Mouse (Mus musculus) R1 (cell line): ENCODE measurements around the gene Traf3.

Experiments used
- DNase-seq: peaks from one replicate; pipeline ENCODE4 v3.0.0-alpha.2; 2018; ENCODE audit warnings: low read depth, low spot score

Gene Traf3

DNA sequence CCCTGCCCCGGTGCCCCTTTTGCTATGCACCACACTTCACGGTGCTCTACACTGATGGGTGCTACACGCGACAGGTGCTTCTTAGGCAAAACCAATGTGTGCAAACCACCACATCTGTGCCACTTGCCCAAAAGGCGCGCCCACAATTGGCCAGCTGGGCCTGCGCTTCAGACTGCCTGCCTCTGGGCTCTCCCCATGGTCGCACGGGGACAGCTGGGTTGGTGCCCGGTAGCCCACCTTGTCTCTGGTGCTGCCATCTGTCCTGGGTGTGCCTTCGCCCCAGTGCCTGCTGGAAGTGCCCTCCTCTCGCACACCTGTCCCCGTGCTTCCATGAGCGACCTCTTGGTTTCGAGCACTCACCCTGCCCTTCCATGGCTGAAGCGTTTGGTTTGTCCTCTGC lies 97.5 kb downstream of the Traf3 start:
- no peak for DNase-seq

DNA sequence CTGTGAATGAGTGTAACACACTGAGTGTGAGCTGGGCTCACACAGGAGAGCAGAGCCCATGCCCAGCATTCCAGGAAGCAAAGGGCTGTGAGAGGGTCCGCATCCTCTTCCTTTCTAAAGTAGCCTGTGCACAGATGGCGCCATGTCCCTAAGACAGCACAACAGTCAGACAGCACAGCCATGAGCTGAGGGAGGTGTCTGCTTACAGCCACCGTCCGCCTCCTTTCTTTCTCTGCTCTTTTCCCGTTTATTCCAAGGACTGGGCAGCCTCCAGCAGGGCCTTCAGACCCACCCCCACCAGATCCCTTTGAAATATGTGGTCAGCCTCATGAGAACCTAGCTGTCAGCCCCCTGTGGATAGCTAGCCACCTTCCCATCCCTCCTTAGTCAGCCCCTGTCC lies 99.0 kb downstream of the Traf3 start:
- DNase-seq, result no peak

DNA sequence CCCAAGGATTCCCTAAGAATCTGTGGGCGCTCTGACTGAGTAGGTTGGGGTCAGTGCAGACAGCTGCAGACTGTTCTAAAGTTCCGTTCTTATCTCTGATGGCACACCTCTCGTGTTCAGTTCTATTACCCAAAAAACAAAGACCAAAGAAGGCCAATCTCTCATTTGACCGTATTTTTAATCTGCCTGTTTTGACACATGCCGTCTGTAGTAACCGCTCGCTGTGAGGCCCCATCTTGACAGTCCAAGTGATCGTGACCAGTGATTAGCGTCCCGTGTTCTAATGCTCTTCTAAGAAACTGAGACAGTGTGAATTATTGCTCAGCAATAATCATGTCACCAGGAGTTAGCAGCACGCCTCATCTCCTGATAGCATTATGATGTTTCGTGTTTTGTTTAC lies 100.4 kb downstream of the Traf3 start:
- no peak for DNase-seq

DNA sequence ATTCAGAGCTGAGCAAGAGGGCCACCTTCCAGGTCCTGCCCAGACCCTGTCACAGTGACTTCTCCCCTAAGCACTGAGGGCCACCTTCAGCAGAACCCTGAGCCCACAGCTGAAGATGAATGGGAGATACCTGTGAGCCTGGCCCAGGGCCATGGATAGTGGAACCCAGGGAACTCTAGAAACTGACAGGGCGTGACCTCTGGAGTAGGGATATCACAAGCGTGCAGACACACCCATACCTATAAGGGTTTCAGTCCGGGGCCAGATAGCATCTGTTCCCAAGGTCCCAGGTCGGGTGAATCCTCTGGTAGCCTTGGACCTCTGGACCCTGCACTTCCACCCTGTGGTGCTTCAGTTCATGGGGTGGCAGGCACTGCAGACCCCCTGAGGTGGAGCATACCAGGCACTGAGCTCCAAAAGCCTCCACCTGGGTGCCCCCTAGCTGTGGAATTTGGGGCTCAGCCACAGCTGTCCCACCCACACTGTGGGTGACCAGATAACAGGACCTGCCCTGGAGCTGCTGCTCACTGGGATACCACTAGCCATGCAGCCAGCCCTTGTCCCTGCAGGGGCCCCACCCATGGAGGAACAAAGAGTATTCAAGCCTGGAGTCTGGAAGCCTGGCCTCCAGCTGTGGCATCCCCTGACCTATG lies 101.6 kb downstream of the Traf3 start:
- DNase-seq, result no peak

DNA sequence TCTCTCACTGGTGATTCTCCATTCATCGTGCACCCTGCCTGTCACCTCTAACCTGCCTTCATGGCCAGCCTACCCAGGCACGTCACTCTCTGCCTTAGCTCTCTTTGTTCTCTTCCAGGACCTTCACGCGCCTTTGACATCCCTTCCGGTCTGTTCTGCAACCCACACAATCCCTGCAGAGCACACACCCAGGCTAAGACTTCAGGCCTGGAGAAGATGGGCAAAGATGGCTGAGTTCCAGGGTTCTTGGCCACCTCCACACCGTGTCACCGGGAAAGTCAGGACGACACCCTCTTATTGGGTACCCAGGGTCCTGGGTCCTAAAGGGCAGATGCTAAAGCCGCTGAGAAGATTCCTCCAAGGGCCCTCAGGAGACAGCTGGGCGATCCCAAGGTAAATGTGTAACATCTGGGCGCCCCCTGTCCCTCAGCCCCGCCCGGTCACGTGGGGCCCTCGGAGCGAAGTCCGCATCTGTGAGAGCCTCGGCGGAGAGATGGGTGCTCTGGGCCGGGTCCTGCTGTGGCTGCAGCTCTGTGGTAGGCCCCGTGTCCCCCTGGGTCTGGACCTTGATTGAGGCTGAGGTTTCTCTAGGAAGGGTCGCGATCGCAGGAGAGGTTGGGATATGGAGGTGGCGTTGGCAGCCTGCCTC lies 104.6 kb downstream of the Traf3 start, which contains the start of gene Amn:
Gene Amn, plus strand, starts transcription at position 467 of the 649 bp plus-strand sequence.
- DNase-seq, result no peak

DNA sequence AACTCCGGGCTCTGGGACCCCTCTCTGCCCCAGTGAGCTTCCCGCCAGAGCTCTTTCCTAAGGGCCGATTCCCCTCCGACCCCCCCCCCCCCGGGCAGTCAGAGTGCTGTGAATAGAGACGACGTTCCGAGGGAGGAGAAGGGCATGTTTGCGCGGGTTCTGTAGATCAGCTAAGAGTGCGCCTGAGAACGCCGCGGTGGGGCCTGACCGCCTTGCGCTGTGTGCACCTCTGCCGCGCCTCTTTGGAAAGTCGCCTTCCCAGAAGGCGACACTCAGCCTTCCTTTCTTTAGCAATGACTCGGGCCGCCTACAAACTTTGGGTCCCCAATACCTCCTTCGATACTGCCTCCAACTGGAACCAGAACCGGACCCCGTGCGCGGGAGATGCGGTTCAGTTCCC lies 105.2 kb downstream of the Traf3 start:
- no peak for DNase-seq

DNA sequence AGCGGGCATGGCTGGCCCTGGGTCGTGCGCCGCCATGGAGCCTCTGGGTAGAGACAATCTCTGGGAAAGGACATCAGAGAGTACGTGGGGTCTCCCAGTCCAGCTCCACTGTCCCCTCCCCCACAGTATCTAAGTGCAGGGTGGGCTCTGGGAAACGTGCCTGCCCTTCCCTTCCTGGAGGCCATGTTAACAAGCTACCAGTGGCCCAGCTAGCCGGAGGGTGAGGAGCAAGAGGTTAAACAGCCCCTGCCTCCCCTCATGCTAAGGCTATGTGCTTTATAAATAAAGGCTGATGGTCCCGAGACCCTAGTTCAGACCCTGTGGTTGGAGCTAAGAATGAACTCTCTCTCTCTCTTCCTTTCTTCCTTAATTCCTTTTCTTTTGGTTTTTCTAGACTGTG lies 105.8 kb downstream of the Traf3 start:
- DNase-seq, result peak; percentile 42

DNA sequence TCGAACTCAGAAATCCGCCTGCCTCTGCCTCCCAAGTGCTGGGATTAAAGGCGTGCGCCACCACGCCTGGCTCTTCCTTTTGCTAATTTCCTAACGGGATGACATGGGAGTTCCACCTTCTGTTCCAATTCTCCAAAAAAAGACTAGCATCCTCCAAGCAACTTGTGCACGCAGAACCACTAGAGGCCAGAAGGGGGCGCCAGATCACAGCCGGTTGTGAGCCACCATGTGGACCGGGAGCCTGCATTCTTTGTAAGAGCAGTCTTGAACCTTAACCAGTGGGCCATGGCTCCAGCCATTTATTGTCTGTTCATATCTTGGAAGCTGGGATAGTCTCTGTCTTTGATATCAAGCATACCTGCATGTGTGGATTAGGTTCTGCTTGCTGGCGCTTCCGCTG lies 106.2 kb downstream of the Traf3 start:
- DNase-seq, result peak; percentile 91

DNA sequence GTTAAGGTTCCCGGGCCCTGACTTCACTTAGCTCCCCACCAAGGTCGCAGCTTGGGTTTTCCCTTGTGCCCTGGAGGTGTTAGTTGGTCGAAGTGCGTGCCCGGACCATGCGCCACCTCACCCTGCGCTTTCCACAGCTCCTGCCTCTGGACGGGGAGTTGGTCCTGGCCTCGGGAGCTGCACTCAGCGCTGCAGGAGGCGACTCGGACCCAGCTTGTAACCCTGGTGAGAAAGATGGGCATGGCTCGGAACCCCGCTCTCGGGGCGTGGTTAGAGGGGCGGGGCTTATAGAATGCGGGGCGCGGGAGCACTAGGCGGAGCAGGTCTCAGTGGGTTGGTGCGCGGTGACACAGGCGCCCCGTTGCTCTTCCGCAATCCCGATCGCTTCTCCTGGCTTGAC lies 107.8 kb downstream of the Traf3 start:
- DNase-seq, result no peak

DNA sequence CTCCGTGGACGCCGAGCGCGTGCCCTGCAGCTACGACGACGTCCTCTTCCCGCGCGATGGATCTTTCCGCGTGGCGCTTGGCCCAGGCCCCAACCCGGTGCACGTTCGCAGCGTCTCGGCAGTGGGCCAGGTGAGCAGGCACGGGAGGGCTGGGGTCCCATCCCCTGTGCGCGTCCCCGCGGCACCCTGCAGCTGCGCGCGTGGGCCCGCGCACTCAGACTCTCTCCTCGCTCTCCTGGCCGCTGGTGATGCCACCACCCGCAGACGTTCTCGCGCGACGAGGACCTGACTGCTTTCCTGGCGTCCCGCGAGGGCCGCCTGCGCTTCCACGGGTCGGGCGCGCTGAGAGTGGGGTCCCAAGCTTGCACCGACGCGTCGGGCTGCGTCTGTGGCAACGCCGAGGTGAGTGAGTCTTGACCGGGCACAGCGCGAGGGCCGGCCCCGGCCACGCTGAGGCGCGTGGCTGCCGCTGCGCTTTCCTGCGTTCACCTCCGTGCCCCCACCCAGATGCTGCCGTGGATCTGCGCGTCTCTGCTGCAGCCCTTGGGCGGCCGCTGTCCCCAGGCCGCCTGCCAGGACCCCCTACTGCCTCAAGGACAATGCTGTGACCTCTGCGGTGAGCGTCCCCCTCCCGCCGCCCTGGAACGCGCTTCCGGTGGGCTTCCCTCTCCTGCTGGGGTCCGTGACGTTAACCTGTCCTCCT lies 108.4 kb downstream of the Traf3 start:
- DNase-seq, result no peak

DNA sequence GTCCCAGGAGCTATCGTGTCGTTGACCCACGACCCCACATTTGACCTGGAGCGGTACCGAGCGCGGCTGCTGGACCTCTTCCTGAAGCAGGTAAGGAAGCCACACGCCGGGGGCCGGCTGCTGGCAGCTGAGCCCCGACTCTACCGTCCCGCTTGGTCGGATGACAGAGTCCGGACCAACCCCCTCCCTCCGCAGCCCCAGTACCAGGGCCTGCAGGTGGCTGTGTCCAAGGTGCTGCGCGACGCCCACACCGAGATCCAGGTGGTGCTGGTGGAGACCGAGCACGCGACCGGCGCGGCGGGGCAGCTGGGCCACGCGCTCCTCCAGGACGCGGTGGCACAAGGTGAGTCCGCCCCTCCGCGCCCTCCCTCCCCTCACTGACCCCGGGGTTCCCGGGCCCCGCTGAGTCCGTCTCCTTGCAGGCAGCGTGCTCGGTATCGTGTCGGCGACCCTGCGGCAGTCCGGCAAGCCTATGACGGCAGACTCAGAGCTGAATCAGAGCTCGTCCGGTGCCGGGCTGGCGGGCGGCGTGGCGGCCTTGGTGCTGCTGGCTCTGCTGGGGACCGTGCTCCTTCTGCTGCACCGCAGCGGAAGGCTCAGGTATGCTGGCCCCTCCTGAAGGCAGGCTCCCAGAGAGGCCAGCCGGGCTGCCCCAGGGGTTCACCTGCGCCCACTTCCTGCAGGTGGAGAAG lies 109.1 kb downstream of the Traf3 start:
- peak; percentile 34 for DNase-seq

DNA sequence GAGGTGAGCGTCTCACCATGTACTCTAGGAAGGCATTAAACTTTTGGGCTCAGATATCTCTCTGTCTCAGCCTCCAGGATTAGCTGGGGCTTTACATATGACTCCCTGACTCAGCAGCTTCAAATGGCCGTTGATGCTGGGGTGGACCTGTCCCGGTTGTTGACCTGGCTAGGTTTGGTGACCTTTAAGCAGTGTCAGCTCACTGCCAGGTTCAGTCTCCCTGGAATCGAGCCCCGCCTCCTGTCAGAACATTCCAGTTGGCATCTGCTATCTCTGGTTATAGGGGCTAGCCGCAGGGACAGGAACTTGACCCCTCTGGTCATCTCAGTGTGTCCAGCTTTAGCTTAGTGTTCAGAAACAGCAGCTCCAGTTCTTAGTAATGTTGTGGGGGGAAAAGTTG lies 110.2 kb downstream of the Traf3 start:
- DNase-seq, result no peak

DNA sequence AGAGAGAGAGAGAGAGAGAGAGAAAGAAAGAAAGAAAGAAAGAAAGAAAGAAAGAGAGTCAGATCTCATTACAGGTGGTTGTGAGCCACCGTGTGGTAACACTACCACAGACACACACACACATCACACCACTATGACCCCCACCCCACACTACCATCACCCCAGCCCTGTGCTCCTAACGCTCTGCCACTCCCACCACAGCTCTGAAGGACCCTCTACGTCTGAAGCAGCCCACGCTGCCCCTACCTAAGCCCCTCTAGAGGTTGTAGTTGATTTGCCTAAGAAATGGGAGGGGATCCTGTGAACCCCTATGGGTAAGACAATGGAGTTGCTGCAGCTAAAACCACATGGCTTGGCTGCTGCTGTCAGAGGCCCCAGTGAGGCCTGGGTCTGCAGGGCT lies 117.4 kb downstream of the Traf3 start:
- DNase-seq, result no peak

DNA sequence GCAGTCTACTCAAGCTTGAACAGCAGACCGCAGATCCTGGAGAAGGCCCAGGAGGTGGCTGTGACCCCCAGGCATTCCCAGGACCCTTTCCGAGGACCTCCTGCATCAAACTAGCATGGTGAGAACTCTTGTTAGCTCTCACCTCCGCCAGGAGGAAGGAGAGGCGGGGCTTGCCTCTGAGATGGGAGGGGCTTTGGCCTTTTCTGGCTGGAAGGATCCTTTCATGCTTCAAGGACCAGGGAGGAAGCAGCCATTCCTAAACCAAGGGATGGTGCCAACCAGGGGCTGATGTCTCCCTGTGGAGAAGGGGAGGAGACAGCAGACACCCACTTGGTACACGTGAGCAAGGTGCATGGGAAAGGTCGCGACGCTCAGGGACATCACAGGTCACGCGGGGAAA lies 118.4 kb downstream of the Traf3 start:
- peak; percentile 68 for DNase-seq

DNA sequence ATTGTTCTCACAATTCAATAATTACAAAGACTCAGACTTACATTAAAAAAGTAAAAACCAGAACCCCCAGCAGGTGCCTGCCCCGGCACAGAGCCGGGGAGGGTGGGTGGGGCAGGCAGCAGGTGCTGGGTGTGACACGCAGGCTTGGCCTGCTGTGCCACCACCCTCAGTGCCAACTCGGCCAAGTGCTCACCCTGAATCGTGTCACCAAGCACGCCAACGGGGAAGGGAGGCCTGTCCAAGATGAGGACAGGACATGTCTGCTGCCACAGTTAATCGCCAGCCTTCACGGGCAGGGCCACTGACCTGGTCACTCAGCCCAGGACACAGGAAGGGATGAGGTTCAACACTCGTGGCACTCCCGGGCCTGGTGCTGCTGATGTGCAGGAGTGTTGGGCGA lies 126.9 kb downstream of the Traf3 start:
- DNase-seq, result no peak

DNA sequence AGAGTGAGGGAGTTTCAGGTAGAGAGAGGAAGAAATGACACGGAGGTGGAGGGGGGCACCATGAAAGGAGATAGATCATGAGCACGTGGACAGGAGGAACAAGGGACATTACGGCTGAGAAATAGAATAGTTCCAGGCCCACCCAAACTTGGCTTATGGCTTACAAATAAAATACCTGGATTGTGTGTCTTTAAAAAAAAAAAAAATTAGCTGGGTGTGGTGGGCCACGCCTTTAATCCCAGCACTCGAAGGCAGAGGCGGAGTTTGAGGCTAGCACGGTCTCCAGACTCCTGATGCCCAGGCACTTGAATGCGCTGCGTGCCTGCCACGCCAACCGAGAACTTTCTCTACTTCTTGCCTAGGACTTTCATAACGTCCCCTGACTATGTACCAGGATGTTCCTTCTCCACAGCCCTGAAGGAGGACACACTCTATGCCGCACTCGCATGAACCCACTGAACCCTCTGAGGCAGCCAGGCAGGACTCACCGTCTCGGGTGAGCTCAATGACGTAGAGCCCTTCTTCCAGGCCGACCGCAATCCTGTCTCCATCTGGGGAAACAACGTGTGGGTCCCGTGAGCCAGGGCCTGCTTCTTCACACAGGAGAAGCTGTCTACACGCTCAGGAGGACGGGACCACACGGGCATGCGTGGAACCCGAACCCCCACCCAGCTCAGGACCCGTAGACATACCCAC lies 135.3 kb downstream of the Traf3 start:
- no peak for DNase-seq

DNA sequence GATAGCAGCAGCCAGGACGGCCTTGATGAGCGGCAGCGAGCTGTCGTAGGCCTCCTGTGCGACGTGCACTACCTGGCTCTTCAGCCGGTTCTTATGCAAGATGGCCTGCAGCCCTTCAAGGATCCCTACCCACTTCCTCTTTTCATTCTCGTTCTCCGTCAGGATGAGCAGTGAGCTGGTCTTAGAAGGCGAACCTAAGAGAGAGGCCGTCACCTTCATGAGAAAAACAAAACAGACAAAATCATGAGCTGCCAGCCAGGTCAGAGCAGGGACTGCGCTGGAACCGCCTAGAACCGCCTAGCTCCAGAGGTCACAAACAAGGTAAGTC lies 135.8 kb downstream of the Traf3 start:
- DNase-seq, result no peak

DNA sequence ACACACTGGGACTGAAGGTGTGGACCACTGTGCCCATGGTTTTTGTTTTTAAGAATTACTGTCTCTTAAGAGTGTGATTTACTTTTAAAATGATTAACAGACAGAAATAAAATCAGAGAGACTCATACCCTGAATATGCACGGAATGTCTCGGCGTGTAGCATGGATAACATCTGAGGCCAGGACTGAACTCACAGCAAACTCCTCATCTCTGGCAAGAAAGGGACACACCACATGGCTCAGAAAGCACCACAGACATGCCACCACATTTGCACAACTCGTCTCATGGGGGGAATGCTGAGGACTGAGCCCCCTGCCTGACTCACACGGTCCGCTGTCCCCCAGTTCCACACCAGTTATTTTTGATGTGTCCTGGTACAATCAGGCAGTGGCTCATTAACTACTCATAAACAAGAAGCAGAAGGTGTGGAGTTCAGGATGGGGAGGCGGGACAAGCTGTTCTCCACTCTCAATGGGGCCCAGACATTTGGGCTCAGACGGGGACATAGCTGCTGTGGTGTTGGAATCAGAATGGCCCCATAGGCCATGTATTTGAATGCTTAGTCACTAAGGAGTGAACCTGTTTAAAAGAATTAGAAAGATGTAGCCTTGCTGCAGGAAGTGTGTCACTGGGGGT lies 137.7 kb downstream of the Traf3 start:
- no peak for DNase-seq

DNA sequence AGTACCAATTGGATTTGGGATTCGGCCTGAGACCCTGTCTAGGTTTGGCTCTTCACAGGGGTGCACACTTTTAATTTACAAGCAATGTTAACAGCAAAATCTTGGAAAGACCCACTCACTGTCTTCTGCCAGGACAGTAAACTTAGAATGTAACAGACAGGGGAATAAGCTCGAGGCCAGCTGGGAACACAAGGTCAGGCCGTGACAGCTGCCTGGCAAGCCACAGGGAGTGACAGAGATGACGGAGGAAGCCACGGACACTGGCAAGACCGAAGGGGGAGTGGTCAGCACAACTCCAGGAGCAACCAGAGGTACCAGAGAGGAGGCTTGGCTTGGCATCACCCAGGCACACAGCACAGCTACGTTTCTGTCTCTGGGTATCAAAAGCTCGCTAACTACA lies 140.7 kb downstream of the Traf3 start:
- DNase-seq, result no peak

DNA sequence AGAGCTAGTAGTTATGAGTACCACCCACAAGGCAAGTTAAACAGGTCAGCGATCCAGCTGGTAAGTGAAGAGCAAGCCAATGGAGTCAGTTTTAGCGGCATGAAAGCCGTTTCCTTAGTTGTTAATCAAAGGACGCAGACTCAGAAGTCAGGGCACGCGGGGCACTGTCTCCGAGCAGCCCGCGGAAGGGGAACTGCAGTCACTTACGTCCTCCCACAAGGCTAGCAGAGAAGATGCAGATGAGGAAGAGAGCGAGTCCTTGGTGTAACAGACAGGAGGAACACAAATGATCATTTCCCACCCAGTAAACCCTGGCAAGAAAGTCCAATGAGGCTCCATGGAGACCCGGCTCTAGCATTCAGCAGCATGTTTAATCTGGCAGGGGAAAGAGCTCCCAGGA lies 143.1 kb downstream of the Traf3 start:
- no peak for DNase-seq

DNA sequence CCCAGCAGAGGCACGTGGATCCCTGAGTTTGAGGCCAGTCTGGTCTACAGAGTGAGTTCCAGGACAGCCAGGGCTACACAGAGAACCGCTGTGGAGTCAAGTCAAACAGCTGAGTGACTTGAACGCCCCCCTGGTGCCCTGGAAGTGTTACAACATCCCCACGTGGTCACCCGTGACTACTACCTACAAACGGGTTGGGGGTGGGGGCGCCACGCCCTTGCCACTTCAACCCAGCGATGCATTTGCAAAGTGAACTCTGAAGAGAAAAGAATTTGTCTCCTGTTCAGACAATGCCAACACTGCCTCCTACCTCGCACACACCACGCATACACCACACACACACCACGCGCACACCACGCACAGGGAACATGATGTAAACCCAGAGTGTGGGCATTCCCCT lies 143.8 kb downstream of the Traf3 start:
- DNase-seq, result peak; percentile 49

DNA sequence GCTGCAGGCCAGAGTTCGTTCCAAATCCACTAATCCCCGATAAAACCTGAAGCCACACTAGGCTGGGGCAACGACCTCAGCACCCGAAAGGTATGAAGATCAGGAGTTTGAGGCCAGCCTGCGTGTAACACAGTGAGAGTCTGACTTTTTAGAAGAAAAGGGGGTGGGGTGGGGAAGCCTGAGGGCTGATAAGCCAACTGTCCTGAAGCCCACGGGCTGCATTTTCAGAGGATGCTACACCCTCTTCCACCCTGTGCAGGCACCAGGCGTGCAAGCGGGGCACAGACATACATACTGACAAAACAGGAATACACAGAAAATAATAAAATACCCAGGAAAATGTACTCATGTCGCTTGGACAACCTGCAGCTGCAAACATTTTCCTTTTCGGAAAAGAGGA lies 145.6 kb downstream of the Traf3 start:
- no peak for DNase-seq
